In the genomic region with DNA sequence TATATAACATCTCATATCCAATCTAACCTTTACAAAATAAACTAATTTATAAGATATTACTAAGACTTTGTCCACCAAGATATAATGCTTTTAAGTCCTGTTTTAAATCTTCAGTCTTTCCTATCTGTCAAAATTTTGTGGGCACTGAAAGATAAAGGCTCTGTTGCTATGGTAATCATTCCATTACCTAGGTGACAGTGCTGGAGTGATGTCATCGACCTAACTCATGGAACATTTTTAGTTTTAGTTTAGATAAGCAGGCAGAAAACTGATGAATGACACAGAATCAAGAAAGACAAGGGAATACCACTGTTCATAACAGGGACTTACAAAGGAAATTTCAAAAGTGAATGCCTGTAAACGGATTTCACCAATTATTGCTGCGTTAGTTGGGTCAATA, we compare ENCODE assay signal across 17 mouse cellular contexts.
"Had no signal": no experiment of that assay in that cellular context is flagged by ENCODE, and none has a peak within 500 bp of the region (broad histone marks: within the 10 kb centered on the region; RNA-seq: fewer than 3 reads in every experiment).

No protein-coding gene starts in this region.

- H3K27me3 ChIP-seq: liver, embryonic 15.5 days; lung, embryonic 15.5 days; megakaryocyte, embryonic 14.5 days; midbrain, embryonic 12.5 days; neural tube, embryonic 12.5 days; stomach, embryonic 15.5 days had no signal

- H3K4me3 ChIP-seq: liver, embryonic 15.5 days; lung, embryonic 15.5 days; megakaryocyte, embryonic 14.5 days; midbrain, embryonic 12.5 days; neural tube, embryonic 12.5 days; stomach, embryonic 15.5 days had no signal

- H3K36me3 ChIP-seq: liver, embryonic 15.5 days; lung, embryonic 15.5 days; midbrain, embryonic 12.5 days; neural tube, embryonic 12.5 days; stomach, embryonic 15.5 days had no signal

- H3K4me1 ChIP-seq: liver, embryonic 15.5 days; lung, embryonic 15.5 days; megakaryocyte, embryonic 14.5 days; midbrain, embryonic 12.5 days; neural tube, embryonic 12.5 days; stomach, embryonic 15.5 days had no signal

- H3K27ac ChIP-seq: liver, embryonic 15.5 days; lung, embryonic 15.5 days; macrophage; midbrain, embryonic 12.5 days; neural tube, embryonic 12.5 days; stomach, embryonic 15.5 days; stomach, postnatal 0 days had no signal

- DNase-seq: liver, postnatal 0 days; lung, adult 2 months; lung, postnatal 14 days; lung, postnatal 36 days; right cerebral cortex, postnatal 14 days; thymus, adult 18-20 months; thymus, postnatal 14 days; thymus, postnatal 36 days had no signal

- H3K9ac ChIP-seq: liver, embryonic 15.5 days; liver, postnatal 0 days; lung, embryonic 15.5 days; midbrain, embryonic 12.5 days; neural tube, embryonic 12.5 days; stomach, embryonic 15.5 days had no signal

- H3K9me3 ChIP-seq: liver, embryonic 15.5 days; lung, embryonic 15.5 days; megakaryocyte, embryonic 14.5 days; midbrain, embryonic 12.5 days; neural tube, embryonic 12.5 days; stomach, embryonic 15.5 days had no signal

- ATAC-seq: liver, postnatal 0 days; lung, postnatal 0 days had no signal

- H3K4me2 ChIP-seq: liver, embryonic 15.5 days; lung, embryonic 15.5 days; midbrain, embryonic 12.5 days; neural tube, embryonic 12.5 days; stomach, embryonic 15.5 days had no signal
